Mouse (Mus musculus): ENCODE measurements around the gene Ggnbp2. TPM values are rescaled to one million over a fixed set of nuclear protein-coding genes. Genes with fewer than 3 reads are reported as not detected.
A peak's percentile ranks its signal among the peaks of the same experiment; 100 is the strongest.
"Not testable (repeated sequence)": the region's sequence is repeated elsewhere in the genome, so short reads cannot be mapped to it uniquely, and the experiment has no call there.

Ggnbp2 gene
- polyA plus RNA-seq, 1 experiment: 30.3 TPM

DNA sequence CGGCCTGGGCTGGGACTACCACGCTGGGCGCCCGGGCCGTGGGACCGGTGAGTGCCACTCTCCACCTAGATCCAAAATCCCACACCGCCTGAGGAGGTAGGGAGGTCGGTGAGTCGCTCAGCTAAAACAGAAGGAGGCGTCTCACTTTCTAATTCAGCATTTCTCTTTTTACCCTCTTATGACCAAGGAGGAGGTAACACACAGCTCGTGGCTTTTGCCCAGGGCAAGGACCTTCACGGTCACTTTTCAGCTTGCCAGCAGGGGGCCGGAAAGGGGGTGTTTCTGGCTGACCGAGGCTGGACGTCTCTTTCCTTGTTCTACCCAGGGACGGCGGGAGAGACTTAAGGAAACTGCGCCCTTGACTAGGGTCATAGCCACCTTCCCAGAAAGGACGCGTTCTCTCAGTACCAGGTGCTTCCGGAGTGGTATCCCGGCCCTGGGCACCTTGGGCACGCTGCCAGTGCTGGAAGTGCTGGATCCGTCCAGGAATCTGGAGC lies 9.9 kb upstream of the Ggnbp2 start:
- TF ChIP-seq FLI1 (IDR thresholded peaks at IDR 0.05; ENCODE audit: low read length): no peak
- TF ChIP-seq GATA1 (IDR thresholded peaks at IDR 0.05; ENCODE audit: borderline replicate concordance, low read length): no peak
- Histone ChIP-seq H3K4me1 (peaks cover 45% of the 10 kb centered on the region), H3K9me3 (no peaks in the 10 kb centered on the region), H3K36me3 (replicated peaks; ENCODE audit: low read length) (peaks cover 34% of the 10 kb centered on the region), H3K4me3 (replicated peaks) (peak overlapping the region; percentile 96), H3K27me3 (replicated peaks) (no peaks in the 10 kb centered on the region)

DNA sequence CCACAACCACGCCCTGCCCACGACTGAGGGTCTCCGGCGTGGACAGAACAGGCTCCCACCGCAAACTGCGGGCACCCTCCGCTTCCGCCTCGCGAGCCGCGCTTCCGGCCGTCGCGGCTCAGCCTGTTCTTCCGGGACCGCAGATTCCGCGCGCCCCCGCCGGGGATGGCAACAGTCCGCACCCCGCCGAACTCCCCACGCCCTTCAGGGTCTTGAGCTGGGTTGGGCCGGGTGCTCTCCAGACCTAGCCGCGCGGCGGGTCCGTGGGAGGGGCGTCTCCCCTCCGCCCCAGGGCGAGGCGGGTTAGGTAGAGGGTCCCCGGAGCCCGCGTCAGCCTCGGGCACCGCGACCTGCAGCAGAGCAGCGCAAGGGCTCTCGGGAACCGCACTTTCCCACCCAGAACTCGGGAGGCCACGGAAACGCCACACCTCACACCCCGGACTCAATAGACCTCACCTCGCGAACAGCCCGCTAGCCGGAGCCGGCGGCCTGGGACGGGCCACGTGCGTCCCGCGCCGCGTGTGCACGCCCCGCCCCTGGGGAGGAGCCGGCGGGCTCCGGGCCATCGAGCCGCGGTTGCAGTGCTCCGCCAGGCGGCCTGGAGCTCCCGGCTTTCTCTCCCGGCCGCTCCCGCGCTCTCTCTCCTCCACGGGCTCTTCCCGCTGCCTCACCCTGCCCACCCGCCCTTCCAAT lies 9.3 kb upstream of the Ggnbp2 start, which contains the start of the genes Myo19 and Pigw:
Myo19 (plus strand) TSS at position 377 of the 693 bp plus-strand sequence.
Pigw (minus strand) TSS at position 514 of the 693 bp plus-strand sequence.
- peaks cover 45% of the 10 kb centered on the region for H3K4me1 ChIP-seq

DNA sequence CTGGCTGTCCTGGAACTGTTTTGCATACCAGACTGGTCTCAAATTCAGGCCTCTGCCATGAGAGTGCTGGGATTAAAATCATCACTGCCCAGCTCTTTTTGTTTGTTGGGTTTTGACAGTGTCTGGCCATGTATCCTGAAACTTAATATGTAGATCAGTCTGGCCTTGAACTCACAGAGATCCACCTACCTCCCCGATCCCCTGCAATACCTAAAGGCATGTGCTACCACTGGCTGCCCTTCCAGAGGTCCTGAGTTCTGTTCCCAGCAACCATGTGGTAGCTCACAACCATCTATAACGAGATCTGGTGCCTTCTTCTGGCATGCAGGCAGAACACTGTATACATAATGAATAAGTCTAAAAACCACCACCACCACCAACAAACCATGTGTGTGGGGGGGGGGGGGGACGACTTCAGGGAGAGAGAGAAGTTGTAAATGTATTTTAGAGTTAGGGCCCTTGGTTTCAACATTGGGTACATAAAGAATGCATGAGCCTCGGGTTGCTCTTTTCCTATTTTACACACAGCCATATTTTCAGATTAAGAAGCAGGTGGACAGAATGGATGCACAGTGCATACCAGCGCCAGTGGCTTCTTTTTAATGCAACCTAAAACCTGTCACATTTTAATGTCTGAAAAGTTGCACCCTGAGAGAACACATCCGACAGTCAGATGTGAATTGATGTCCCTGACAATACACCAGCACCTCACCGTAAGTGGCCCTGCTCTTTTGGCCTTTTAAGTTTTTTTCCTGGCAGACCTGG lies 8.6 kb upstream of the Ggnbp2 start:
- Histone ChIP-seq H3K27me3 (replicated peaks) (no peaks in the 10 kb centered on the region), H3K36me3 (replicated peaks; ENCODE audit: low read length) (peaks cover 26% of the 10 kb centered on the region), H3K9me3 (no peaks in the 10 kb centered on the region), H3K4me3 (replicated peaks) (peak overlapping the region; percentile 96), H3K4me1 (peaks cover 43% of the 10 kb centered on the region)
- no peak for TF ChIP-seq GATA1 (IDR thresholded peaks at IDR 0.05; ENCODE audit: borderline replicate concordance, low read length)
- no peak for TF ChIP-seq FLI1 (IDR thresholded peaks at IDR 0.05; ENCODE audit: low read length)

More for the DNA sequence above, 9.3 kb upstream of the Ggnbp2 start, which contains the start of the genes Myo19 and Pigw:
- TF ChIP-seq GATA1 (IDR thresholded peaks at IDR 0.05; ENCODE audit: borderline replicate concordance, low read length) (no peak), FLI1 (IDR thresholded peaks at IDR 0.05; ENCODE audit: low read length) (no peak)
- H3K27me3 ChIP-seq (replicated peaks): no peaks in the 10 kb centered on the region
- no peaks in the 10 kb centered on the region for H3K9me3 ChIP-seq
- H3K36me3 ChIP-seq (replicated peaks; ENCODE audit: low read length): peaks cover 28% of the 10 kb centered on the region
- H3K4me3 ChIP-seq (replicated peaks): peak within 1 kb of the TSS; percentile 96

DNA sequence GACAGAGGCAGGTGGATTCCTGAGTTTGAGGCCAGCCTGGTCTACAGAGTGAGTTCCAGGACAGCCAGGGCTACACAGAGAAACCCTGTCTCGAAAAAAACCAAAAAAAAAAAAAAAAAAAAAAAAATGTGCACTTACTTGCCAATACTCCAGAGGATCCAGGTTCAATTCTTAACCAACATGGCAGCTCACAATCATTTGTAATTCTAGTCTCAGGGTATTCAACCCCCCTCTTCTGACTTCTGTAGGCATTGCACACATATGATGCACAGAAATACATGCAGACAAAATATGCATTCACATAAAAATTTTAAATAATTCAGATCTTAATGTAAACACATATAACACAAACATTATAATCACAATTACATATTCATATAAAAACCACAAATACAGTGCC lies 5.4 kb upstream of the Ggnbp2 start:
- Histone ChIP-seq H3K36me3 (replicated peaks; ENCODE audit: low read length) (peaks cover 17% of the 10 kb centered on the region), H3K4me1 (peaks cover 47% of the 10 kb centered on the region)
- not testable (repeated sequence) for H3K27me3 ChIP-seq (replicated peaks); H3K9me3 ChIP-seq; H3K4me3 ChIP-seq (replicated peaks)

DNA sequence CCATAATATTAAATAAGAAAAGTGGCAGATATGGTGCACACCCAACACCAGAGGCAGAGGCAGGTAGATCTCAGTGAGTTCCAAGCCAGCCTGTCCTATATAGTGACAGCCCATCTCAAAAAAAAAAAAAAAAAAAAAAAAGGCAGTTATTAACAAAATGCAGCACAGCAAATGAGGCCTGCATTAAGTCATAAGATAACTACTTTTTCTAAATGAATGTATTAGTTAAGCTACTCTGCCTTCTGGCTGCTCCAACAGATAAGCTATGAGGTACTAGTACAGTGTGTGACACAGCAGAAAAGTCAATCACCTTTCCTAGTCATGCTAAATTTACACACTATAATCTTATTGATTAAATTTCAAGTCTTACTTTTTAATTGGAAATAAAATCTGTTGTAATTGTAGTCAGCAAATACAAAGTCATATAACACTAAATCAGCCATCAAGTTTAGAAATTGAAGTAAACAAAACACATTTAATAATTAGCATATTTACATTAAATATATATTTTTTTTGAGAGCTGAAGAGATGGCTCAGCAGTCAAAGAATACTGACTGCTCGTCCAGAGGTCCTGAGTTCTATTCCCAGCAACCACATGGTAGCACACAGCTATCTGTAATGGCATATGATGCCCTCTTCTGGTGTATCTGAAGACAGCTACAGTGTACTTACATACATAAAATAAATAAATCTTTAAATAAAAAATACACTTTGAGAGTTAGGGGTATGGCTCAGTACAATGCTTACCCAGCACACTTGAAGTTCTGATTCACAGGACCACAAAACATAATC lies 2.6 kb upstream of the Ggnbp2 start:
- TF ChIP-seq FLI1 (IDR thresholded peaks at IDR 0.05; ENCODE audit: low read length): no peak
- TF ChIP-seq GATA1 (IDR thresholded peaks at IDR 0.05; ENCODE audit: borderline replicate concordance, low read length): no peak
- no peaks in the 10 kb centered on the region for H3K9me3 ChIP-seq
- no peaks in the 10 kb centered on the region for H3K27me3 ChIP-seq (replicated peaks)
- H3K4me3 ChIP-seq (replicated peaks): no peak overlapping the region
- H3K36me3 ChIP-seq (replicated peaks; ENCODE audit: low read length): peaks cover 16% of the 10 kb centered on the region
- H3K4me1 ChIP-seq: peaks cover 25% of the 10 kb centered on the region

DNA sequence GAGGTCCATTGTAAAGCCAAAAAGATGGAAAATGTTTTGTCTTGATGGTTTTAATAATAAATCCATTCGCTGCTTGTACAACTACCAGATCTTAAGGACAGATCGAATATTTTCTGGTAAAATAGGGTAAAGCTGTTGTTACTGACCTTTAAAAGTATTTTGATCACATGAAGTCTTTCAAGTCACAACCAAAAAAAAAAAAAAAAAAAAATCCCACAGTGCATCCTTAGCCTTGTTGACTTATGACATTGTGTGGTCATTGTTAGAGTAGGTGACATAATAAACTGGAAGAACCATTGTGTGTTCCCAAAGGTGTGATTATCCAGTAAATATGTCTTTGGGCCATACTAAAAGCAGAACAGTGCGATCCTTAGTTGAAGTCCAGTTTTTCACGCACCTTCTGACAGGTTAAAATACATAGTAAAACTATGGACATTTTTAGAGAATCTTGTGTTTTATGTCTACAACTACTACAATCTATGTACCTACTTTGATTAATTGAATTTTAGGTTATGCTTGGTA lies 992 bp upstream of the Ggnbp2 start:
- TF ChIP-seq GATA1 (IDR thresholded peaks at IDR 0.05; ENCODE audit: borderline replicate concordance, low read length) (no peak), FLI1 (IDR thresholded peaks at IDR 0.05; ENCODE audit: low read length) (no peak)

DNA sequence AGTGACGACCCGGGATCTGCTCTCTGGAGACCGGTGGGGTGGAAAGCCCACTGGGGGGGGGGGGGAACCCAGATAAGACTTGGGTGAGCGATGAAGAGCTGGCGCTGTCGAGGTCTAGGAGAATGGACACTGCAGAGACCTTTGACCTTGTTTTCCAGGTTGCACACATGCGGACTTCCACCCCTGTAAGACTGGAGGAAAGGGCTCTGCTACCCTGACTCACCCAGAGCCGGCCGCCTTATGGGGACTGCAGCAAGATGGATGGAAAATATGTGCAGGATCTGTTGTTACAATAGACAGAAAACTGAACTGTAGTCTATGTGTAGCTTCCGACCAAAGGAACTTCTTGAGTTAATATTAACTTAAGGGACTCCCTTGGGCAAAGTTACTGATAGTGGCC lies 429 bp upstream of the Ggnbp2 start:
- peaks cover 23% of the 10 kb centered on the region for H3K36me3 ChIP-seq (replicated peaks; ENCODE audit: low read length)
- no peak for TF ChIP-seq FLI1 (IDR thresholded peaks at IDR 0.05; ENCODE audit: low read length)
- TF ChIP-seq GATA1 (IDR thresholded peaks at IDR 0.05; ENCODE audit: borderline replicate concordance, low read length): no peak
- H3K9me3 ChIP-seq: no peaks in the 10 kb centered on the region
- H3K27me3 ChIP-seq (replicated peaks): no peaks in the 10 kb centered on the region
- H3K4me1 ChIP-seq: peaks cover 35% of the 10 kb centered on the region
- peak overlapping the region; percentile 93 for H3K4me3 ChIP-seq (replicated peaks)

More for the DNA sequence above, 992 bp upstream of the Ggnbp2 start:
- Histone ChIP-seq H3K4me1 (peaks cover 29% of the 10 kb centered on the region), H3K4me3 (replicated peaks) (peak overlapping the region; percentile 93), H3K36me3 (replicated peaks; ENCODE audit: low read length) (peaks cover 19% of the 10 kb centered on the region), H3K27me3 (replicated peaks) (no peaks in the 10 kb centered on the region), H3K9me3 (no peaks in the 10 kb centered on the region)

DNA sequence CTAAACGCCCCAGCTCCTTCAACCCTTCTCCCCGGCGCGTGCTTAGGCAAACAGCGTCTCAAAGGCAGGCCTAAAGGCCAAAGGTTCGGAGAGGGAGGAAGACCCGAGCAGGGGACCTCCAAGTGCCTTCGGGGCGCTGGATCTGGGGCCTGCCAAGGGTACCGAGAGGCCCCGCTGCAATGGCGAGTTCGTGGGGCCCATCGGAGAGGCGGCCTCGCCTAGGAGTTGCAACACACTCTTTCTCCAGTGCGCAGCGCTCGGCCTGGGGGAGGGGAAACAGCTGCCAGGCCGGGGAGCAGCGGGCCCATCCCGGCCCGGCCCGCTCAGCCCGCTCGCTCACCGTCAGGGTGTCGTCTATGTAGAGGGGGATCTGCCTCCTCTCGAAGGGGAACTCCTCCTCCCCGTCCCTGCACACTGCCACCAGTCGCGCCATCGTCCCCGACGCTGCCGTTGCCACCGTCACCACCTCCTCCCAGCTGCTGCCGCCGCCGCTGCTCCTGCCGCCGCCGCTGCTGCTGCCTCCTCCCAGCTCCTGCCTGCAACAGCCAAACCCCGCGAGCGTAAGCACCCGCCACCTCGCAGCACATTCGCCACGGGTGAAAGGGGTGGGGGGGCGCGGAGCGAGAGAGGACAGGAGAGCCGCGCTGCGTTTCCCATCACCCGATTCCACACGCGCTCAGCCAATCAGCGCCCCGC lies 932 bp downstream of the Ggnbp2 start:
- no peak for TF ChIP-seq FLI1 (IDR thresholded peaks at IDR 0.05; ENCODE audit: low read length)
- no peak for TF ChIP-seq GATA1 (IDR thresholded peaks at IDR 0.05; ENCODE audit: borderline replicate concordance, low read length)
- Histone ChIP-seq H3K36me3 (replicated peaks; ENCODE audit: low read length) (peaks cover 32% of the 10 kb centered on the region), H3K27me3 (replicated peaks) (no peaks in the 10 kb centered on the region), H3K4me3 (replicated peaks) (peak overlapping the region; percentile 93), H3K9me3 (no peaks in the 10 kb centered on the region), H3K4me1 (peaks cover 48% of the 10 kb centered on the region)

DNA sequence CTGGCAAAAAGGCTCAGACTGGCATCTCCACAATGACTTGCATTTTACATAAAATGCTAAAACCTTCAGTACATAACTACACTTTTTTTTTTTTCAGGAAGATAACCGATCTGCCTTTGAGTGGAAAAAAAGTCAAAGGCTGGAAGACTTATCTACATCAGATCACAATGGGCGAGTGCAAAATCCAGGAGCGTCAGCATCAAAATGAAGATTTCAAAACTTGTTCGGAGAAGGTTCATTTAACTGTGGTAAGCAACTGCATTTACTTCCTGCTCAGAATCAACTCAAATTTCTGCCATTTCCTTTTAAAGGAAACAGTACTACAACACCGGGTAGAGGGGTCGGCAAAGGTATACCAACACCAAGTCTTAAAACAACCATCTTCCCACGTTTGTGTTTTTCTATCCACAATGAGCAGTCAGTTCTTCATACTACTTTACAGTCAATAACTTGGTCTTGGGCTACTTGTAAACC lies 1.8 kb downstream of the Ggnbp2 start:
- H3K36me3 ChIP-seq (replicated peaks; ENCODE audit: low read length): peaks cover 36% of the 10 kb centered on the region
- H3K4me1 ChIP-seq: peaks cover 54% of the 10 kb centered on the region
- H3K4me3 ChIP-seq (replicated peaks): peak overlapping the region; percentile 93
- no peaks in the 10 kb centered on the region for H3K27me3 ChIP-seq (replicated peaks)
- no peaks in the 10 kb centered on the region for H3K9me3 ChIP-seq
- TF ChIP-seq GATA1 (IDR thresholded peaks at IDR 0.05; ENCODE audit: borderline replicate concordance, low read length): no peak
- no peak for TF ChIP-seq FLI1 (IDR thresholded peaks at IDR 0.05; ENCODE audit: low read length)
